Mouse (Mus musculus) testis, postnatal 10 days (tissue): ENCODE data around the gene Pabpc1l.
"Not testable (repeated sequence)": the region's sequence is repeated elsewhere in the genome, so short reads cannot be mapped to it uniquely, and the experiment has no call there.

Experiments
- DNase-seq: peaks from one replicate; pipeline ENCODE4 v3.0.0; 2021; ENCODE audit warnings: low spot score

Pabpc1l gene

DNA sequence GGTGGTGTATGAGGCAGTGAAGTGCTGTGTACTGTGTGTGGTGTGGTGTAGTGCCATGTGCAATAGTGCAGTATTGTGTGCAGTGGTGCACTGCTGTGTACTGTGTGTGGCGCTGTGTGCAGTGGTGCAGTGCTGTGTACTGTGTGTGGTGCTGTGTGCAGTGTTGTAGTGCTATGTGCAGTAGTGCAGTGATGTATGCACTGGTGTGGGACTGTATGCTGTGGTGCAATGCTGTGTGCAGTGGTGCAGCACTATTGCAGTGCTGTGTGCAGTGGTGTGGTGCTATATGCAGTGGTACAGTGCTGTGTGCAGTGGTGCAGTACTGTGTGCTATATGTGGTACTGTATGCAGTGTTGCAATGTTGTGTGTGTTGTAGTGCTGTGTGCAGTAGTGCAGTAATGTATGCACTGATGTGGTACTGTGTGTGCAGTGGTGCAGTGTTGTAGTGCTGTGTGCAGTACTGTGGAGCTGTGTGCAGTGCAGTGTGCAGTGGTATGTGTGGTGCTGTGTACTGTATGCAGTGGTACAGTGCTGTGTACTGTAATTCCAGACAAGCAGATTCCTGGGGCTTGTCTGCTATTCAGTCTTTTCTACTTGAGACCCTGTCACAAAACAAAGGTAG lies 13.3 kb downstream of the Pabpc1l start:
- no peak for DNase-seq

- no peak for DNase-seq
Observed at GRCm38 (mm10) chr2:164040949-164041348, 15.7 kb downstream of the Pabpc1l start.

DNA sequence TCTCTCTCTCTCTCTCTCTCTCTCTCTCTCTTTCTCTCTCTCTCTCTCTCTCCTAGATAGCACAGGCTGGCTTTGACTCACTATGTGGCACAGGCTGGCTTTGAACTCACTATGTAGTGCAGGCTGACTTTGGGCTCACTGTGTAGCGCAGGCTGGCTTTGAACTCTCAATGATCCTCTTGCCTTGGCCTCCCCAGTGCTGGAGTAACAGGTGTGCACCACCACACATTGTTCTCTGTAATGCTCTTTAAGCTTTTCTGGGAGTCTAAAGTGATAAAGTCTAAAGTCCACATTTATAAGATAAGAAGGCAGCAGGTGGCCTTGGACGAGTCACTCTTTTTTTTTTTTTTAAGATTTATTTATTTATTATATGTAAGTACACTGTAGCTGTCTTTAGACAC lies 16.3 kb downstream of the Pabpc1l start:
- no peak for DNase-seq

GRCm38 (mm10) chr2:164047197-164047690 lies 22.0 kb downstream of the Pabpc1l start:
- no peak for DNase-seq

GRCm38 (mm10) chr2:164053767-164054166 lies 28.5 kb downstream of the Pabpc1l start:
- no peak for DNase-seq

- no peak for DNase-seq
Observed at GRCm38 (mm10) chr2:164054671-164055070, 29.4 kb downstream of the Pabpc1l start.

DNA sequence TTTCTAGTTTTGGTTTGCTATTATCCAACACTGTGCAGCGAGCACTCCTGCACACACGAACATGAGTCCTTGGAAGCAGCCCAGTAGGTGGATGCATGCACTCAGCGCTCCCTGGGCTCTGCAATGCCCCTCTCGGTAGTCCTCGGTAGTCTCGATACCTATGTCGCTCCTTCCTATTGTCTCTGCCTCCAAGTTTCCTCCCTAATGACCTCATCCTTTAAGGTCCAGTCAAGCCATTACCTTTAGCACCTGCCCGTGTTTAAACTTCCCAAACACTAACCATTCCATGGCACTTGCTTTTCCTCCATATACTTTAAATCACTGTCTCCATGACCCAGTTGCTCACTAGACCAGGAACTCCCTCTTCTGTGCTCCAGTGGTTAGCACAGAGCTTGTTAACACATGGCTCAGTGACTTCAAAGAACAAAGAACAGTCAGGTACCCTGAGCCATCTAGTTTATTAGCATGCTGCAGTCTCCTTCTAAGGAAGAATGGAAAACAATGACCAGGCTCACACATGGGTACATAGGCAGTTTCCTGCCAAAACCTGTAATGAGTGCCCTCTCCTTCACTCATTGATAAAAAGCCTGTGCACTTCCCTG lies 34.5 kb downstream of the Pabpc1l start:
- no peak for DNase-seq

DNA sequence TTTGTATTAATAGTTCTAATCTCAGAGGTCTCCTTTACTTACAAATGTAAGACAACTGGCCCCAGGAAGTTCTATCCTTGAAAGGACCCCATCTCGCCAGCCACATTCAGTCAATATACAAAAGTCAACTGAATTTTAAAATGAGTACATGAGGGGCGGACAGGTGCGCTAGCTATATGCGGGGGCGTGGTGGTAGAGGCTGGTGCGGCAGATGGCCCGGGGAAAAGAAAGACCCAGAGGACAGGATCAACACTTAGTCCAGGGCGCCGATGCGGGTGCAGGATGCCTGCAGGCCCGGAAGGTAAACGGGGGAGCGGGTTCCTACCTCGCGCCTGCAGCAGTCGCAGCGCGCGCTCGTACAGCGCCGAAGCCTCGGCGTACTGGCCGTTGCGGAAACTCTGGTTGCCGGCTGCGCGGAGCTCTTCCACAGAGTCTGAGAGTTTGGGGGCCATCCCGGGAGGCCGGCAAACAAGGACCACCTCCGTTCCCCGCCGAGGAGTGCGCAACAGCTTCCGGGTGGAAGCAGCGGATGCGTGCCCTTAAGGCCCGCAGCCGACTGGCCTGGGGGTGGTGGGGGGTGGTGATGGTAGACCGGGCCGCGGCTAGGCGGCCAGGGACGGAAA lies 45.0 kb downstream of the Pabpc1l start, which contains the start of gene Stk4:
Stk4 (plus strand) TSS at position 181 of the 623 bp plus-strand sequence.
- peak; percentile 65 for DNase-seq

- DNase-seq = peak; percentile 99
Observed at GRCm38 (mm10) chr2:164070765-164071436, 45.7 kb downstream of the Pabpc1l start, which contains the start of gene Tomm34. Gene Tomm34, minus strand, starts transcription at chr2:164071169.

- DNase-seq = not testable (repeated sequence)
Observed at GRCm38 (mm10) chr2:164071437-164071820, 46.2 kb downstream of the Pabpc1l start.

GRCm38 (mm10) chr2:164072109-164072508 lies 46.9 kb downstream of the Pabpc1l start:
- no peak for DNase-seq

GRCm38 (mm10) chr2:164073120-164073519 lies 47.9 kb downstream of the Pabpc1l start:
- peak; percentile 51 for DNase-seq

- DNase-seq = peak; percentile 98
Observed at GRCm38 (mm10) chr2:164073918-164074578, 48.8 kb downstream of the Pabpc1l start.

DNA sequence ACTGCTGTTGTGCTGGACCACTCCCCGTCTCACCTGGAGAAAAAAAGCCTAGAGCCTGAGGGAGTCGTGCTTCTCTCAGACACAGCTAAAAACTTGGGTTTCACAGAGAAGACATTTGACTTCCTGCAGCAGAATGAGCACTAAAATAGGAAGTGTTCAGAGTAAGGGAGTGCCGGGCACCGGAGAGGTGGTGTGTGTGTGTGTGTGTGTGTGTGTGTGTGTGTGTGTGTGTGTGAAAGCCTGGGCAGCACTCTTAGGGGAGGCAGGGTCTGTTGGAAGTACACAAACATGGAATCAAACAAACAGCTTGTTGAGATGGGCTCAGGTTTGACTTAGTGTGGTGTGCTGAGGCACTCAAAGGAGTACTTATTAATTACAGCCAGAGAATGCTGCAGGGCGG lies 49.8 kb downstream of the Pabpc1l start:
- no peak for DNase-seq

DNA sequence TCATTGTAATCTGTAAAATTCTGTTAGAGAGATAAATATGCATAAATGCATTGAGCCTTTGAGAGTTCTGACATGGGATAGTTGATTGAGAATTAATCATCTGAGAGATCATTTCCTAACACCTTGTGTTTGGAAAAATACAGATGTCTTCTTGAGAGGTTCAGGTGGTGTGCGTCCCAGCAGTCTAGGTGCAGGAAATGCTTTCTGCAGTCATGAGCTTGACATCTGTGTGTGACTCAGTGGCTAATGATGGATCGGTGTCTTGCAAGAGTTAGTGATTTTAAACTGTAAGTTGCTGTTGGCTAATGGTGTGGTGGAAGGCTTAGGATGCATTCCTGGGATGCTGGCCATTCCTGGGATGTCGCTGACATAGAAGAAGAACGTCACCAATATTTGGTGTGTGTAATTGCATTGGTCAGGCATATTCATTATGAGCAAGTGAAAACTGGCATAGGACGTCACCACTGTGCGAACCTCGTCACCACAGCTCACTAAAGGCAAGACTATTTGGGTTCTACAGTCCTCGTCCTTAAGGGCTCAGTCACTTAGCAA lies 51.7 kb downstream of the Pabpc1l start:
- DNase-seq = no peak

GRCm38 (mm10) chr2:164077875-164078274 lies 52.6 kb downstream of the Pabpc1l start:
- DNase-seq = no peak

GRCm38 (mm10) chr2:164079488-164079887 lies 54.2 kb downstream of the Pabpc1l start:
- no peak for DNase-seq

GRCm38 (mm10) chr2:164081577-164081976 lies 56.3 kb downstream of the Pabpc1l start:
- no peak for DNase-seq

GRCm38 (mm10) chr2:164082175-164082574 lies 56.9 kb downstream of the Pabpc1l start:
- no peak for DNase-seq

GRCm38 (mm10) chr2:164083609-164084341 lies 58.5 kb downstream of the Pabpc1l start:
- no peak for DNase-seq

DNA sequence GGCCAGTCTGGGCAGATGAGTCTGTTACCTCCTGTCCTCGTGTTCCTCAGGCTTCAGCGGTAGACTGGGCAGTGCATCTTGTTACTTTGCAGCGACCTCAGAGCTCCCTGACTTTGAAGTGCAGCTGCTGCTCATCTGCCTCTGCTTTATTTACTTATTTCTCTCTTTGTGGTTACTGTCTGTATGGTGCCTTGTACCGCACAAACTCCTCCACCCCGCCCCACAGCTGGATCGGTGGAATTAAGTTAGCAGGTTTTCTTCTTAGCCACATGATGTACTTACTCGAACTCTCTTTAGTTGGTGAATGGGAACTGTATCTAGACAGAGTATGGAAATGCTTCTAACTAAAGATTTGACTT lies 59.1 kb downstream of the Pabpc1l start:
- DNase-seq = no peak
